Mouse (Mus musculus) embryonic facial prominence, embryonic 13.5 days (tissue): Measurements from ENCODE around the gene Chn2. TPM values are rescaled to one million over a fixed set of nuclear protein-coding genes. Genes with fewer than 3 reads are reported as not detected.

Experiments
- ATAC-seq: fragments of 200-750 bp; cut with Nextera tagmentation; 2 replicates; pipeline ENCODE4 v1.8.0; 2017; ENCODE audit warnings: low read depth; ENCODE audit not compliant: insufficient number of reproducible peaks, insufficient read depth, low FRiP score, low TSS enrichment
- H3K27ac ChIP-seq: fragments of 300-500 bp; sonication (generic); 2 replicates; pipeline ENCODE4 v1.5.1; 2015; ENCODE audit warnings: moderate library complexity, mild to moderate bottlenecking, inconsistent platforms
- H3K27me3 ChIP-seq: fragments of 300-500 bp; sonication (generic); 2 replicates; pipeline ENCODE4 v1.6.1; 2015; ENCODE audit warnings: mild to moderate bottlenecking, inconsistent platforms
- H3K36me3 ChIP-seq: fragments of 300-500 bp; sonication (generic); 2 replicates; pipeline ENCODE4 v1.6.1; 2015; ENCODE audit warnings: mild to moderate bottlenecking, inconsistent platforms
- H3K4me1 ChIP-seq: fragments of 300-500 bp; sonication (generic); 2 replicates; pipeline ENCODE4 v1.6.1; 2015; ENCODE audit warnings: inconsistent platforms
- H3K4me2 ChIP-seq: fragments of 300-500 bp; sonication (generic); 2 replicates; pipeline ENCODE4 v1.6.1; 2015; ENCODE audit warnings: moderate library complexity, mild to moderate bottlenecking, inconsistent platforms
- H3K4me3 ChIP-seq: fragments of 300-500 bp; sonication (generic); 2 replicates; pipeline ENCODE4 v1.5.1; 2015; ENCODE audit warnings: mild to moderate bottlenecking, inconsistent platforms
- H3K9ac ChIP-seq: fragments of 300-500 bp; sonication (generic); 2 replicates; pipeline ENCODE4 v1.6.1; 2015; ENCODE audit warnings: mild to moderate bottlenecking, inconsistent platforms
- H3K9me3 ChIP-seq: fragments of 300-500 bp; sonication (generic); 2 replicates; pipeline ENCODE4 v1.6.1; 2016; ENCODE audit warnings: inconsistent platforms
- WGBS: fragments of 180-500 bp; shearing (Covaris S2); methylation state at CpG from one replicate; pipeline ENCODE4 v1.1.7; 2015; ENCODE audit warnings: mixed read lengths; 5-methylcytosine and 5-hydroxymethylcytosine counted together
- polyA plus RNA-seq: library from polyadenylated mRNA; unstranded; fragments of >200 nt; fragmentation: Nextera tagmentation; extraction: Ambion mirVana; gene quantifications from 2 replicates; pipeline ENCODE4 v1.2.1, GENCODE M21; 2015

Chn2 gene
- polyA plus RNA-seq, 1 experiment from 2014 or later = 9.7 TPM

- no peak overlapping the region for H3K4me3 ChIP-seq
- no peak overlapping the region for H3K4me2 ChIP-seq
- H3K9me3 ChIP-seq = no peaks in the 10 kb centered on the region
- H3K4me1 ChIP-seq = peaks cover 10% of the 10 kb centered on the region
- WGBS = 65% methylated on average over 18 of the region's 18 CpGs
- no peak overlapping the region for H3K9ac ChIP-seq
- no peak overlapping the region for H3K27ac ChIP-seq
- no peaks in the 10 kb centered on the region for H3K27me3 ChIP-seq
- ATAC-seq = no peak
- H3K36me3 ChIP-seq = no peaks in the 10 kb centered on the region
Measured at GRCm38 (mm10) chr6:54056548-54057532, 17.5 kb downstream of the Chn2 start.

GRCm38 (mm10) chr6:54057661-54058060 is 18.3 kb downstream of the Chn2 start:
- no peak overlapping the region for H3K4me2 ChIP-seq
- H3K27me3 ChIP-seq = no peaks in the 10 kb centered on the region
- peaks cover 12% of the 10 kb centered on the region; the same call in 1 of the 2 replicates for H3K4me1 ChIP-seq
- 78% methylated on average over 10 of the region's 10 CpGs for WGBS
- H3K9me3 ChIP-seq = no peaks in the 10 kb centered on the region
- no peak overlapping the region for H3K9ac ChIP-seq
- no peaks in the 10 kb centered on the region for H3K36me3 ChIP-seq
- no peak overlapping the region for H3K4me3 ChIP-seq
- ATAC-seq = no peak
- no peak overlapping the region for H3K27ac ChIP-seq

GRCm38 (mm10) chr6:54058837-54059236 is 19.5 kb downstream of the Chn2 start:
- Histone ChIP-seq H3K27me3 (no peaks in the 10 kb centered on the region), H3K4me3 (no peak overlapping the region), H3K4me2 (no peak overlapping the region), H3K4me1 (peaks cover 9% of the 10 kb centered on the region; the same call in 1 of the 2 replicates), H3K9ac (no peak overlapping the region), H3K9me3 (no peaks in the 10 kb centered on the region), H3K36me3 (no peaks in the 10 kb centered on the region), H3K27ac (no peak overlapping the region)
- no peak for ATAC-seq
- WGBS = 64% methylated on average over 8 of the region's 8 CpGs

GRCm38 (mm10) chr6:54060258-54060657 is 20.9 kb downstream of the Chn2 start:
- Histone ChIP-seq H3K9me3 (no peaks in the 10 kb centered on the region), H3K27me3 (no peaks in the 10 kb centered on the region), H3K4me3 (no peak overlapping the region), H3K36me3 (no peaks in the 10 kb centered on the region), H3K4me2 (no peak overlapping the region), H3K4me1 (peaks cover 9% of the 10 kb centered on the region; the same call in 1 of the 2 replicates), H3K9ac (no peak overlapping the region), H3K27ac (no peak overlapping the region)
- WGBS = 80% methylated on average over 3 of the region's 3 CpGs
- no peak for ATAC-seq

DNA sequence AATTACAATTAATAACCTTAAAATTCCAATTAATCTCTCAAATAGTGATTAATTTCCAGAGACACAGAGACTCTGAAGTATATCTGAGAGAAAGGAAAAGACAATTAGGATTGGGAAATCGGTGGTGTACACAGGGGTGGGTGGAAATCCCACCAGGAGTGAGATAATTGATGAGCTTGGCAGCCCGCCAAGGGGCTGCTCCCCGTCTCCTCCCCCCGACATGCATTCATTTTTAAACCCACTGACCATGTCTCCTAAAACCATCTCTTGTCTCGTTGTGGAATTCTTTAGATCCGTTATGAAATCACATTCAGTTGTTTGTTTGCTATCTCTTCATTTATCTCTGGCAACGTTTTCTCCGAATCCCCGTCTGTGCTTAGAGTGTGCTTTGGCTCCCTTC is 22.0 kb downstream of the Chn2 start:
- Histone ChIP-seq H3K27ac (no peak overlapping the region), H3K9ac (no peak overlapping the region), H3K27me3 (no peaks in the 10 kb centered on the region), H3K4me1 (peaks cover 9% of the 10 kb centered on the region; the same call in 1 of the 2 replicates), H3K4me3 (no peak overlapping the region), H3K4me2 (no peak overlapping the region), H3K36me3 (no peaks in the 10 kb centered on the region), H3K9me3 (no peaks in the 10 kb centered on the region)
- 47% methylated on average over 9 of the region's 9 CpGs for WGBS
- ATAC-seq = no peak

GRCm38 (mm10) chr6:54063878-54064277 is 24.5 kb downstream of the Chn2 start:
- Histone ChIP-seq H3K4me1 (0 out of 2 replicates have a peak, but pooled peaks cover 8% of the 10 kb centered on the region), H3K4me3 (no peak overlapping the region), H3K27ac (no peak overlapping the region), H3K36me3 (no peaks in the 10 kb centered on the region), H3K27me3 (no peaks in the 10 kb centered on the region), H3K9me3 (no peaks in the 10 kb centered on the region), H3K9ac (no peak overlapping the region), H3K4me2 (no peak overlapping the region)
- WGBS = 57% methylated on average over 6 of the region's 6 CpGs
- no peak for ATAC-seq

GRCm38 (mm10) chr6:54067380-54067779 is 28.0 kb downstream of the Chn2 start:
- Histone ChIP-seq H3K4me3 (no peak overlapping the region), H3K9ac (no peak overlapping the region), H3K4me2 (no peak overlapping the region), H3K36me3 (no peaks in the 10 kb centered on the region), H3K27ac (no peak overlapping the region), H3K4me1 (peaks cover 9% of the 10 kb centered on the region), H3K9me3 (no peaks in the 10 kb centered on the region), H3K27me3 (no peaks in the 10 kb centered on the region)
- 58% methylated on average over 5 of the region's 5 CpGs for WGBS
- no peak for ATAC-seq

- no peak for ATAC-seq
- Histone ChIP-seq H3K4me1 (peaks cover 9% of the 10 kb centered on the region), H3K36me3 (no peaks in the 10 kb centered on the region), H3K27ac (no peak overlapping the region), H3K4me2 (no peak overlapping the region), H3K9me3 (no peaks in the 10 kb centered on the region), H3K9ac (no peak overlapping the region), H3K4me3 (no peak overlapping the region), H3K27me3 (no peaks in the 10 kb centered on the region)
- 61% methylated on average over 5 of the region's 5 CpGs for WGBS
Measured at GRCm38 (mm10) chr6:54068882-54069281, 29.5 kb downstream of the Chn2 start.

DNA sequence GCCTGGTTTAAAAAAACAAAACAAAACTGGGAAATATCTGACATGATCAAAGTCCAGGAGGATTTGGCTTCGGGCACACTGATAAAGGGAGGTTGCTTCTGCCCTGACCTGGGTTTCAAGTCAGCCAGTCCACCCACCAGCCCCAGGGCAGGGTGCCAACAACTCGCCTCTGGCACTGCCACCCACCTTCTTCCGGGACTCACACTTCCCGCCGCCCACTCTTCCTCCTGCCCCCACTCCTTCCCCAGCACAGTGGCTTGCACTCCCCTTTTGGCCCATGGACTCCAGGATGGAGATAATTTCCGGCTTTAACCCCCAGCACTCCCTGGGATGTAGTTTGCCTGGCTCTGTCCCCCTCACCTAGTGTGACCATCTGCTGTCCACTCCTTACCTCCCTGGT is 31.4 kb downstream of the Chn2 start:
- no peak overlapping the region for H3K27ac ChIP-seq
- ATAC-seq = no peak
- no peaks in the 10 kb centered on the region for H3K9me3 ChIP-seq
- no peak overlapping the region for H3K4me3 ChIP-seq
- WGBS = 57% methylated on average over 6 of the region's 6 CpGs
- H3K4me1 ChIP-seq = peaks cover 13% of the 10 kb centered on the region
- H3K4me2 ChIP-seq = no peak overlapping the region
- H3K27me3 ChIP-seq = no peaks in the 10 kb centered on the region
- H3K9ac ChIP-seq = no peak overlapping the region
- no peaks in the 10 kb centered on the region for H3K36me3 ChIP-seq

- 79% methylated on average over 4 of the region's 4 CpGs for WGBS
- no peak for ATAC-seq
Measured at GRCm38 (mm10) chr6:54071478-54071877, 32.1 kb downstream of the Chn2 start.

GRCm38 (mm10) chr6:54074454-54074853 is 35.1 kb downstream of the Chn2 start:
- 51% methylated on average over 4 of the region's 4 CpGs for WGBS
- Histone ChIP-seq H3K9me3 (no peaks in the 10 kb centered on the region), H3K4me3 (no peak overlapping the region), H3K27me3 (no peaks in the 10 kb centered on the region), H3K9ac (no peak overlapping the region), H3K4me2 (no peak overlapping the region), H3K27ac (no peak overlapping the region), H3K36me3 (no peaks in the 10 kb centered on the region), H3K4me1 (peaks cover 10% of the 10 kb centered on the region)
- ATAC-seq = no peak

More at GRCm38 (mm10) chr6:54071478-54071877, 32.1 kb downstream of the Chn2 start:
- H3K4me3 ChIP-seq = no peak overlapping the region
- H3K4me1 ChIP-seq = peaks cover 13% of the 10 kb centered on the region
- H3K27me3 ChIP-seq = no peaks in the 10 kb centered on the region
- no peaks in the 10 kb centered on the region for H3K9me3 ChIP-seq
- no peak overlapping the region for H3K4me2 ChIP-seq
- H3K9ac ChIP-seq = no peak overlapping the region
- H3K36me3 ChIP-seq = no peaks in the 10 kb centered on the region
- no peak overlapping the region for H3K27ac ChIP-seq

- H3K4me2 ChIP-seq = no peak overlapping the region
- H3K4me1 ChIP-seq = peaks cover 10% of the 10 kb centered on the region
- WGBS = 71% methylated on average over 6 of the region's 6 CpGs
- no peak for ATAC-seq
- H3K9ac ChIP-seq = no peak overlapping the region
- no peaks in the 10 kb centered on the region for H3K36me3 ChIP-seq
- no peaks in the 10 kb centered on the region for H3K9me3 ChIP-seq
- H3K4me3 ChIP-seq = no peak overlapping the region
- H3K27me3 ChIP-seq = no peaks in the 10 kb centered on the region
- H3K27ac ChIP-seq = no peak overlapping the region
Measured at GRCm38 (mm10) chr6:54075419-54075818, 36.1 kb downstream of the Chn2 start.
